Mouse (Mus musculus) cerebellum, adult 11-12 months (tissue): ENCODE results near the gene Plpp6.
A peak's percentile ranks its signal among the peaks of the same experiment; 100 is the strongest.
"Not testable (repeated sequence)": the region's sequence is repeated elsewhere in the genome, so short reads cannot be mapped to it uniquely, and the experiment has no call there.

ENCODE experiments used
- DNase-seq: peaks from one replicate; pipeline ENCODE4 v3.0.0; 2022

The Plpp6 gene

GRCm38 (mm10) chr19:28990194-28990589 lies 26.4 kb downstream of the Plpp6 start, which contains the start of gene Cdc37l1:
Cdc37l1 (plus strand) TSS chr19:28990352.
- DNase-seq: peak; percentile 97

- DNase-seq: no peak
Measured at GRCm38 (mm10) chr19:28990590-28991221, 27.0 kb downstream of the Plpp6 start.

DNA sequence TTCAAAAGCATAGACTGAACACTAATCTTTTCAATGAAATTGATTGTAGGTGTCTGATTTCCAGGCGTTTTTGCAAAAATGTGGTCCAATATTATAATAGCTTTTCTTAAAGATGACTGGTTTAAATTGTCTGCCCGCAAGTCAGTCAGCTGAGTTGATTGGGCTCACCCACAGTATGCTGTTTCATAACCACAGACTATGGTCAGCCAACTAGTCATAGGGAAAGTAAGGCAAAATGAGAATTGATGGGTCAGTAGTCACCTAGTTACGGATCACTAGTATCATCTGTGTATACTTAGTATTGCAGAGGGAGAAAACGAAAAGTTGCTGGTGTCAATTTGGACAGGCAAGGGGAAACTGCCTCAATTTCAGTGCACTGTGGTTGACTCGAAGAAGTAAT lies 27.6 kb downstream of the Plpp6 start:
- DNase-seq: no peak

DNA sequence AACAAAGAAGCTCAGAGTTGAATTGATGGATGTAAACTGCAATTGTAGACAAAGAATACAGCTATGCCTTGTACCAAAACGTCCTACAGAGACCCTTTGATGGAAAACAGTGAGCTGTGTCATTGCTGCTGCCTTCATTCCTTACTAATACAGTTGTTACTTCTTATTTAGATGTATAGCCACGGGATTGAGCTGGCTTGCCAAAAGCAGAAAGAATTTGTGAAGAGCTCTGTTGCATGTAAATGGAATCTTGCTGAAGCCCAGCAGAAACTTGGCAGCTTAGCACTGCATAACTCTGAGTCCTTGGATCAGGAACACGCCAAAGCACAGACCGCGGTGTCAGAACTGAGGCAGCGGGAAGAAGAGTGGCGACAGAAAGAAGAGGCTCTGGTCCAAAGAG lies 31.1 kb downstream of the Plpp6 start:
- no peak for DNase-seq

- DNase-seq: no peak
Measured at GRCm38 (mm10) chr19:28995366-28995765, 31.6 kb downstream of the Plpp6 start.

GRCm38 (mm10) chr19:28997976-28998630 lies 34.4 kb downstream of the Plpp6 start:
- DNase-seq: no peak

GRCm38 (mm10) chr19:29000321-29000720 lies 36.6 kb downstream of the Plpp6 start:
- DNase-seq: not testable (repeated sequence)

DNA sequence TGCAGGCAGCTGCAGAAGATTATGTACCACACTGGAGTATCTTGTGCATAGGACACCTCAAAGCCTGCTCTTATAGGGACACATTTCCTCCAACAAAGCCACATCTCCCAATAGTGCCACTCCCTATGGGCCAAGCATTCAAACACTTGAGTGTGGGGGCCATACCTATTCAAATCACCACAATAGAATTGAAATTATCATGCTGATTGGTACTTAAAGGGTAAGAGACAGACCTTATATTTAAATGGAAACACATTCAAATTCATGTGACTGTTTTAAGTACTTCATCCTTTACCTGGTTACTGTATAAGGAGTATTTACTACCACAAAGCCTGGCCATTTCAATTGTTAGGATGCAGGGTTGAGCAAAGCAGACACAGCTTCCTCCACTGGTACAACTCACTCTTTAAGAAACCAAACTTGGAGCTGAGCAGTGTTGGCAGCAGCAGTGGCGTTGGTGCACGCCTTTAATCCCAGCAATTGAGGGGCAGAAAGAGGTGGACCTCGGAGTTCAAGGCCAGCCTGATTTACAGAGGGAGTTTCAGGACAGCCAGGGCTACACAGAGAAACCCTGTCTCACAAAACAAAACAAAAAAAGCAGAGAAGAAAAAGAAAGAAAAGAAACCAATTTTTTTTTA lies 44.4 kb downstream of the Plpp6 start:
- DNase-seq: no peak

- DNase-seq: no peak
Measured at GRCm38 (mm10) chr19:29009046-29009445, 45.3 kb downstream of the Plpp6 start.

DNA sequence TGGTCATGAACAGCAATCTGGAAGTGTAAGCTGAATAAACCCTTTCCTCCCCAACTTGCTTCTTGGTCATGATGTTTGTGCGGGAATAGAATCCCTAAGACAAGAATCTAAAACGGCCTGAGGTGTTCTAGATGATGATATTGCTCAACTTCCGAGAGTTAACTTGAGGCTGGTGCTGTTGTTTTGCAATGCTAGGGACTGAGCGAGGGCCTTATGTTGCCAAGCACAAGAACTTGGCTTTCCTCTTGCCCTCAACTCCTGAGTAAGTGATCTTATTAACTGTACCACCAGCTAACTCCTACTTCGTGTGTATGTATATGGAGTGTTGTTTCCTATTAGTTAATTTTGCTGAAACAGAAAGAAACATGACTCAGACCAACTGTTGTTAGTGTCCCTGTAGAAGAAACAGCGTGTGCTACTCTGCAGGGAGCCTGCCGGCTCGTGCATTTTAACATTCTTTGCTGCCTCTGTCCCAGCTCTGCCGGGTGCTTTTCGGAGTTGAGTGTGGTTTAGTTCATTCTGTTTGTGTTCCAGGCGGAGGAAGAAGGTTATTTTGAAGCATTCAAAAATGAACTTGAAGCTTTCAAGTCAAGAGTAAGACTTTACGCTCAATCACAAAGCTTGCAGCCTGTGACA lies 47.7 kb downstream of the Plpp6 start:
- no peak for DNase-seq

DNA sequence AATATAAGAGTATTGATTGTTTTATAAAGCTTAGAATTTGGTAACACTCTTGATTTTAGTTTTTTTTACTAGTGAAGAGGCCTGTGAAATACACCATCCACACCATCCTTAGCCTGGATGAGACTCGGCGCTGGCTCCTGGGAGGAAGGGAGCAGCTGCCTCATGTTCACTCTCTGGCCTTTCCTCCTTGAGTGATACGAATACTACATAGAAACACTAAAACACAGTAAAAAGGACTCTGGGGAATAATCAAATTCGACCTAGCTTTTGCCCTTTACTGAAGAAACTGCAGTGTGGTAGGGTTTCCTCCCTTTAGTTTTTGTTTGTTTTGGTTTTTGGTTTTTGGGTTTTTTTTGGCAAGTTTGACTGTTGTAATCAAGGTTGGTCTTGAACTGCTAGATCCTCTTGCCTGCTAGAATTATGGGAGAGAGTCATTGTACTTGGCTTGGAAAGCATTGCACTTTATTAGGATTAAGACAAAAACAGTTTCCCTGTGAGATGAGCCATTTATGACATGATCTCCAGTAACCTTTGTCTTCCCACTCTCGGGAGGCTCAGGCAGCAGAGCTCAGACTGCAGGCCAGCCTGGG lies 50.8 kb downstream of the Plpp6 start:
- DNase-seq: no peak

GRCm38 (mm10) chr19:29015410-29016203 lies 51.9 kb downstream of the Plpp6 start:
- no peak for DNase-seq

GRCm38 (mm10) chr19:29016204-29016765 lies 52.5 kb downstream of the Plpp6 start:
- no peak for DNase-seq
